Mouse (Mus musculus): Measurements from ENCODE around the gene Nlrc5. TPM values are rescaled to one million over a fixed set of nuclear protein-coding genes. Genes with fewer than 3 reads are reported as not detected.
"Not testable (repeated sequence)": the region's sequence is repeated elsewhere in the genome, so short reads cannot be mapped to it uniquely, and the experiment has no call there.

Nlrc5 gene
- 1 to 10 TPM; 3.5 to 7.4 TPM for total RNA-seq (2021)
- long read RNA-seq, experiment 1, partial matches to known transcripts, result 1 of 1 reads
- long read RNA-seq, experiment 1, other reads (novel, unspliced or antisense), result 0 of 1 reads
- long read RNA-seq, experiment 2, partial matches to known transcripts, result 1 of 1 reads
- long read RNA-seq, experiment 2, other reads (novel, unspliced or antisense), result 0 of 1 reads

DNA sequence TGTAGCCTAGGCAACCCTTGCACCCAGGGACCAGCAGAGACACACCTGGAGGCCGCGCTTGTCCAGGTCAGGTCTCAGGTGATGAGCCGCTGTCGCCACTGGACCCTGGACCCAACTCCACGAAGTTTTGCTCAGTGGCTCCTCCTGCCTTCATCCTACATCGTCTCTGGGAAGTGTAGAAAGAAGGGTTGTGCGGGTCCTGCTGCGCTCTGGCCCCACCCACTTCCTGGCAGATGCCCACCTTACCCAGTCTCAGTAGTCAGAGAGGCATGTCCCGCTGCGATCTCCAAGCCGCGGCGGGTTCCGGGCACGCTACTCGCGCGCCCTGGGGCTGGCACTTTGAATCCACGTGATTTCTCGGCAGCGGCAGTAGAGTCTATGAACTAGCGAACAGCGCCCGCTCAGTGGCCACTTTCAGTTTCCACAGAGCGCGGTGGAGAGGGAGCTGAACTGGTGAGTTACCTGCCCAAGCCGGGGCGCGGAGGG is at the start of gene Nlrc5:
Nlrc5 (plus strand) TSS at position 376 of the 486 bp plus-strand sequence.
- peak; percentile 85 to 90 for DNase-seq

DNA sequence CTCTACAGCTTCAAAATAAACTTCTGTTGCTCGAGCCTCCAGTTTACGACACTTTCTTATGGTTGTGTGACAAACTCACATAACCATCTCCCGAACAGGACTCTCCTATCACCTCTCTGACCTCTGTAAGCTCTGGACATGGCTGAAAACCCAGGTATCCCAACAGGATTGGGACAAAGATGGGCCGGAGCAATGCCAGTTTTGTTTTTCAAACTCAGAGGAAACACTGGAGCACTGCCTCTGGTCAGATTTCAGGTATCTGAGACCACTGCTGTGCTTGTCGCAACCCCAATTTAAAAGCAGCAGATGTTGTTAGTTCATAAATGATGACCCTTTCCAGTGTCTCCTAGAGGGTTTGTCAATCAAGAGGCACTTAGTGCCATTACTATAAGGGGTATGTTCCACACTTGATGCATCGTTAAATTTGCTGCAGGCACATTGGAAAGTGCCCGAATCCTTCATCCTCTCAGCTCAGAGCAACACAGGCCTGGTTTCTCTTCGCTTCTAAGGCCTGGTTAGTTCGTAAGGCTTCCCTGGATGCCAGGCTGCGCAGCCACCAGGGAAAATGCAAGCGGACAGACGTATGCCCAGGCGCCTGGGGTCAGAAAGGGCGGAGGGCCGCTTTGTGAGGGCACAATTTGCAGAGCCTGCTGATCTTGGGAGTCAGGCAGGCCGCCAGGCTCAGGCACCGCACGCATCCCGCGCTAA is 48.5 kb upstream of the Nlrc5 start:
- no peak for DNase-seq

DNA sequence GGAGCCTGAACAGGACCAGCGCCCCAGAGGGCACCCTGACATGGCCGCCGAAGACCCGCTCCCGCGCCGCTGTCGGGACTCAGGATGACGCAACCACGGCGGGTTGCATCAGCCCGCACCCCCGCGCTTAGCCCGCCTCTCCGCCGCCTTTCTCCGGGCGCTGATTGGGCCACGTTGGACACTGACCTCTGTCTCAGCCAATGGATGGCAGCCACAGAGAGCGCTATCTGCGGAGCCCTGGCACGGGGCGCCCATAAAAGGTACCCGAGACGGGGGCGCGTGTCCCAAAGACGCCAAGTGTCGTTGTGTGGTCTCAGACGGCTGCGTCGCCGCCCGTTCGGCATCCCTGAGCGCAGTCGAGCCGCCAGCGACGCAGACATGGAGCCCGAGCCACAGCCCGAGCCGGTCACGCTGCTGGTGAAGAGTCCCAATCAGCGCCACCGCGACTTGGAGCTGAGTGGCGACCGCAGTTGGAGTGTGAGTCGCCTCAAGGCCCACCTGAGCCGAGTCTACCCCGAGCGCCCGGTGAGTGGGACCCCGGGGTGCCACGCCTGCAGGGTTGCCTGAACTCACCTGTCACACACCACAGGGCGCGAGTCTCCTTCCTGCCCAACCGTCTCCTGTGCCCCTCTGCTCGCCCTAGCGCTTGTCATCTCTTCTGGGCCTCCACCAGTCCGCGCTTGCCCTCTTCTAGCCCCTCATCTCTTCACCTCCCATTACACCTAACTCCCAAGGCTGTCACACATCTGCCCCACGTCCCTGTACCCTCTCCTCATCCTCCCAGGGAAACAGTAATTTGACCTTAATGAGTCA is 47.7 kb upstream of the Nlrc5 start, which contains the start of gene Herpud1:
Herpud1 (plus strand) TSS at position 225 of the 813 bp plus-strand sequence.
- DNase-seq, result peak; percentile 98 to 99

DNA sequence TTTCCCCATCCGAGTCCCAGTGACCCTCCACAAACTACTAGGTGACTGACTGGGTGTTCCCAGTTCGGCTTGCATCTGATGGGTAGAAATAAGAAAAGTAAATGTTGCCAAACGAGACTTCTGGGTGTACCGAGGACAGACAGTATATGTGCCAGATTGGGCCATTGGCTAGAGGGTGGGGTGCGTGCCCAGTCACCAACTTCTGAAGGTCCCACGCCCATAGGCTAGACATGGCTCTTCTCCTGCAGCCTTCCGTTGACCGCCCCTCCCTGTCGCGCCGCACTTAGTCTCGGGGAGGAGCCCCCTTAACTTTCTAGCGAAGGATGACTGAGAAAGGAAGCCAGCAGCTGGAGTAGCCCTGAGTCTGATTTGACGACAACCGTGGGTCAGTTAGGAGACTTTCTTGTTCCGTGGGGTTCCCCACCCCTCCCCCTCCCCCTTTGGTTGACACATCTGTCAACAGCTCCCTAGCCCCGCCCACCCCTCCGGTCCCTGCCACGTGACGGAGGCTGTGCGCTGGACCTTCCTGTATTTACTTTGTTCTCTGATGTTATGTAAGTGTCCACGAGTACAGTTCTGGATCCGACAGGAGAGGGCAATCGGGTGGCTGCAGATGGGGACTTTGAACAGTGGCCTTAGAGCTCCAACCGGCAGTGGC is 47.0 kb upstream of the Nlrc5 start:
- peak; percentile 90 to 92 for DNase-seq

DNA sequence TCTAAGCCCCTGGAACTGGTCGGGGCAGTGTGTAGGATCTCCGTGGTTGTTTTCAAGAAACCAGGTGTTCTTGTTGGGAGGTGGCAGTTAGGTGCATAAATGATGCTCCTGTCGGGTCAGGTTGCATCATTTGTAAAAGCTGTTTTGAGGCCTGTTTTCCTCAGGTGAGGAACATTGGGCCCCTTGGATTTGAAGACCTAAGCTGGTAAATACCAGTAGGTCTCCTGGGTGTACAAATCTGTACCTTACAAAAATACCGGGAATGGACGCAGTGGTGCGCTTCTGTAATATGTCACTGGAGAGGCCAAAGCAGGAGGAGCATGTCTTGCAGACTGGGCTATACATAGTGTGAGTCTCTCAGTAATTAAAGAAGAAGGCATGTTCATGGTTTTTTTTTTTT is 46.4 kb upstream of the Nlrc5 start:
- DNase-seq, result no peak

DNA sequence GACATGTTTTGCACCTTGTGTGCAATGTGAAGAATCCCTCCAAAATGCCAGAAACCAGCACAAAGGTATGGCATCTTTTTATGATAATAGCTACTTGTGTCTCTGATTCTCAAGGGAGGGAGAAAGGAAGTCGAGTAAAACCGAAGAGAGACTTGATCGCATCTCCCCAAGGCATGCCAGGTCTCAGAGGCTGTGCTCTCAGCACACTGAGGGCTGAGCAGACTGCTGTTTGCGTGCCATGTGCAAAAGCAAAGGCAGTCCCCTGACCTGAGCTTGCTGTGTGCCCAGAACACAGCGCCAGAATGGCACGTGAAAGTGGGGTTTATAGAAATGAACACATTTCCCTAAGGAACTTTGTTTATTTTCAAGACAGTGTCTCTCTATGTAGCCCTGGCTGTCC is 44.6 kb upstream of the Nlrc5 start:
- no peak for DNase-seq

DNA sequence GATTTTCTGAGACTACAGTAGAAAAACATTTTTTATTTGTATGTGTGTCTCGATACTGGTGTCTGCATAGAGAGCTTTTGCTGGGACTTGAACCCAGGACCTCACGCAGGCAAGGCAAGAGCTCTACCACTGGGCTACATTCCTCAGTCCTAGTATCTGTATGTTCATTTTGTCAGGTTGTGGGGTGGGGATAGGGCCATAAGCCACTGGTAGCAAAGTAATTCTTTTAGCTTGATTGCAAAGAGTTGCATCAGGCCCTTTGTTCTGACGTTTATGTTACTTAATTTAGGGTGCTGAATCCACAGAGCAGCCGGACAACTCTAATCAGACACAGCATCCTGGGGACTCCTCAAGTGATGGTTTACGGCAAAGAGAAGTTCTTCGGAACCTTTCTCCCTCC is 43.7 kb upstream of the Nlrc5 start:
- DNase-seq, result no peak

DNA sequence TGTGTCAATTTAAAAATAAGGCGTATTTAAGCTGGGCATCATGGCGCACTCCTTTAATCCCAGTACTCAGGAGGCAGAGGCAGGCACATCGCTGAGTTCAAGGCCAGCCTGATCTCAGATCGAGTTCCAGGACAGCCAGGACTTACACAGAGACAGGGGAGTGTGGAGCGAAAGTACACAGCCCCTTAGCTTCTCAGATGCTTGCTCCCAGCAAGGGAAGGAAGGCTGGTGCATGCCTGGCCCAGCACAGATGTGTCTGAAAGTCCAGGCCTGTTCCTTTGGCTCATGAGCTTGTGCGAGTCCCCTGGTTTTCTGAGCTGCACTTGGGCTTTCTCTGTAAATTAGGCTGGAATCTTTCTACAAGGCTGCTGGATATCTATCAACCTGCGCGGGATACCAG is 43.2 kb upstream of the Nlrc5 start:
- DNase-seq, result no peak

DNA sequence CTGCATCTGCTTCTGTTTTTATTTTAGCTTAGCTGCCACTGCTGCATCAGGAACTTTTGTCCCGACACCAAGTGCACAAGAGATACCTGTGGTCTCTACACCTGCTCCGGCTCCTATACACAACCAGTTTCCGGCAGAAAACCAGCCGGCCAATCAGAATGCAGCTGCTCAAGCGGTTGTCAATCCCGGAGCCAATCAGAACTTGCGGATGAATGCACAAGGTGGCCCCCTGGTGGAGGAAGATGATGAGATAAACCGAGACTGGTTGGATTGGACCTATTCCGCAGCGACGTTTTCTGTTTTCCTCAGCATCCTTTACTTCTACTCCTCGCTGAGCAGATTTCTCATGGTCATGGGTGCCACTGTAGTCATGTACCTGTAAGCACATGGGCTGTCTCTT is 42.0 kb upstream of the Nlrc5 start:
- peak; percentile 42 to 56 for DNase-seq

DNA sequence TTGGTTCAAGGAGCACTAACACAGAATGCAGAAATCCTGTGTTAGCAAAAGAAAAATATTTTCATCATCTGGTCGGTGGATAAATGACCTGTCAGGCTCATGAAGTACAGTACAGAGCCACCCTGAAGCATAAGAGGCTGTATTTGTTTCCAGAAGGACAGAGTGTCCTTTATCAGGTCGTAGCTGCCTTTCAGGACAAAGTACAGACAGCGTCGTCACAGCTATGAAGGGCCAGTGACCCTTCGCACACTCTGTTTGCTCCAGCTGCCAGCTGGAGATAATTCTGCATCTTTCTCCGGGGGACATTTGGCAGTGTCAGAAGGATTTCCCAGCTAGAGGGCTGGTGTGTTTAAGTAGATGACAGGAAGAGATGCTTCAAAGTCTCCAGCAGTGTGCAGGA is 41.5 kb upstream of the Nlrc5 start:
- no peak for DNase-seq

DNA sequence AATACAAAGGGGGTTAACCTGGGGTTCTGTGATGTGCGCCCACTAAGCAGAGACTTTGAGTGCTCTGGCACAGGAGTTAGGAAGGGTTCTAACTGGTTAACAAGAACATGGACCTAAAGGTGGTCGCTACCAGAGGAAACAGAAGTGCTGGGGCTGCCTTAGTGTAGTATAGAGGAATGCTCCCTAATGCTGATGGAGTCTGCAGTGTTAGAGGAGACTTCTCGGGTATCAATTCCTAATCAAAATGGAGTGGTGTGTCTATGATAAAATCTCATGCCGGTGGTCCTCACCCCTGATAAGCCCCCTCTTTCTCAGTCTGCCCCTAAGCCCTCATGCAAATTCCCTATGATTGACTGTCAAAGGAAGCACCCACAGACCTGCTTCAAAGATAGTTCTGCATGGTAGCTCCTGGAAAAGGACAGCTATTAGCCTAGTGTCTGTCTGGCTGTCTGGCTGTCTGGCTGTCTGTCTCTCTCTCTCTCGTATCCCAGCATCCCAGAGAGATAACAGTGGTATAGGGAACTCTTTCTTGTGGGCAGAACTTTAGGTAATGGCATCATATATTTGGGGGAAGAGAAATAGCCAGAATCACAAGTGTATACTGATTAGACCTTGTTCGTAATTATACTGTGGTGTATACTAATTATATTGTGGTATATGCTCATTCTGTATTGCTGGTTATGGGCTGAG is 38.2 kb upstream of the Nlrc5 start:
- DNase-seq, result no peak

DNA sequence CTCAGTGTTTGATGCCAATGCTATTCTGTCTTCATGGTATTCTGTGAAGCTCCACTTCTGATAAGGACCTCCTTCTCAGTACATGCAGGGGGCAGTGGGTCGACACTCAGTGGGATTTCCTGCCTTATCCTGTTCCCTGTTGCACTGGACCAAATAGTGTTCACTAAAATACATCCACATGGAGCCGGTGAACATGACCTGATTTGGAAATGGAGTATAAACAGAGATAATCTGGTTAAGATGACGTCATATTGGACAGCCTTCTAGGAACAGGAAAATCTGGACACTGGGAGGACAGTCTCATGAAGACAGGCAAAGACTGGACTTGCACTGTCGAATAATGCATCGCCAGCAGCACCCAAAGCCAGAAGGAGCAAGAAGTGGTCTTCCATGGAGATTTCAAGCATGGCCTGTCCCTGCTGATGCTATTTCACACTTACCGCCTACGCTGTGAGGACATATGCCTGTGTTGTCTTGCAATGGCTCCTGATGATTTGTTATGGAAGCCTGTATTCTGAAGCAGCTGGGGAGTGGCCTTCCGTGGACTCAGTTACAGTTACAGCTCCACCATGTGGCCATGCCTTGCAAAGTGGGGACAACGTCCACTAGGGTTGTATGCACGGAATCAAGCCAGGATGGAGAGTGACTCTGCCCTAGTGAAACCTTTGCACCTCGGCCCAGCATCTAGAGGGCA is 37.0 kb upstream of the Nlrc5 start:
- DNase-seq, result peak; percentile 65 to 73

DNA sequence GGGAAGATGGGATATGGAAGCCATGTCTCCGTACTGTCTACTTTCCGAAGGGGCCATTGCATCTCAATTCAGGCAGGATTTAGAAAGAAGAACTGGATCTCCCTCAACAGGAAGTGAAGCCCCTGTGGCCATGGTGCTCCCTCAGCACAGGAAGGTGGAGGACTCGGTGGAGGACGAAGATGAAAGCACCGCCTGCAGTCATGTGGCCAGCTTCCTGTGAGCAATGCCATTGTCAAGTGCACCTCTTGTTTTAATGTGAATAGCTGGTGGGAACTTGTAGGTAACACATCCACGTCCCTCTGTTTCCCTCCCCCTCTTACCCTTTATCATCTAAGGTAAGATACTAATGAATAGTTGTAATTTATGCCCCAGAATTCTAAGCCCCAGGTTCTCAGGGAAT is 35.6 kb upstream of the Nlrc5 start:
- no peak for DNase-seq

DNA sequence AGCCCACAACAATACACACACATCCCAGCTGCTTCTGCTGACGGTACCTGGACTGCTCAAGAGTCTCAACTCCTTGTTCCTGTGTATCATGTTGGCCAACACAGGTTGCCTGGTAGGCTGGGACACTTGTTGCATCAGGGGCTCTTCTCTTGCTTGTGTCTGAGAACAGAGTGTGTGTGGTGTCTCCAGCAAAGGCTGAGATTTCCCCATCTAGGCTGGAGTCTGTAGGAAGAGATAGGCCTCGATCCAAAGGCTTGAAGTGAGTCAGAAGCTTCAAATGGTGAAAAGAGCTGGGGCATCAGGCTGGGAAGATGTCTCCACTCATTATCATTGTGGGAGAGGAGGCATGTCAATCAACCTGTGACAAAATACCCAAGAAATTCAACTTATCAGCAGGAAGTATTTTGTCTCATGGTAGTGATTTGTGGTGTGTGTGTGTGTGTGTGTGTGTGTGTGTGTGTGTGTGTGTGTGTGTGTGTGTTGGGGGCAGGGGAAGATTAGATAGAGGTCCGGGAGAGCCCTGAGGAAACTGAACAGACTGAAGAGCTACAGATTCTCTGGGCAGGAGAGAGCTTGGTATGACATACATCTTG is 34.7 kb upstream of the Nlrc5 start:
- DNase-seq, result no peak

DNA sequence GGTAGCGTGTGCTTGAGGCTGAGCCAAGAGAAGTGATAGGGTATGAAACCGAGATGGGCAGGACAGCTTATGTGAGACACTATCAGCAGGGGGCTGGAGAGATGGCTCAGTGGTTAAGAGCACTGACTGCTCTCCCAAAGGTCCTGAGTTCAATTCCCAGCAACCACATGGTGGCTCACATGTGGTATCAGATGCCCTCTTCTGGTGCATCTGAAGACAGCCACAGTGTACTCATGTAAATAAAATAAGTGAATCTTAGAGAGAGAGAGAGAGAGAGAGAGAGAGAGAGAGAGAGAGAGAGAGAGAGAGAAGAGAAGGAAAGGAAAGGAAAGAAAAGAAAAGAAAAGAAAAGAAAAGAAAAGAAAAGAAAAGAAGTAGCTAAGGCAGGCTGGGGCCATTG is 34.2 kb upstream of the Nlrc5 start:
- DNase-seq, result not testable (repeated sequence)

DNA sequence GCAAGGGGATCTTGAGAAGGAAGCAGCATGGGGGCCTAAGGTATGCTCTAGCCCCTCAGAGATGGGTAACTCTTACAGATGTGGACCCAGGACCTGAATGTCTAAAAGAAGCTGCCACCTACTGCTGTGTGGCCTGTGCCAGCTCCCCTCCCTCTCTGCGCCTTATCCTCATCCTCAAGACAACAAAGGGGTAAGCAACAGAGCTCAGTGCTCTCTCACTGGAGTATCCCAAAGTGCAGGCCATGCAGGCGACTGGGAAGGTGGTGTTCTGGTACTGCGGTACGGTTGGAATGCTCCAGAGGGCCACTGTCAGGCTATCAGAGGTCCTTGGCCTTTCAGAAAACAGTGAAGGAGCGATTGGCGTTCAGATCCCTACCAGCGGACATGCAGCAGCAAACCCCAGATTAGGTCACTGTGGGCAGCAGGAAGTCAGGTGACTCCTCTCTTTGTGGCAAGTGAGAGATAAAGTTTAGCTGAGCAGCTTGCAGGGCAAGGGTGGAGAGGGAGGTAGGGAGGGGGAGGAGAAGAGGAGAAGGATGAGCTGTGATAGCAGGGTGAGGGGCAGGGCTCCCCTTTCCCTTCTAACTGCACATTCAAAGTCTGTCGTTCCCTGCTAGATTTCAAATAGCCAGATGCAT is 25.6 kb upstream of the Nlrc5 start:
- DNase-seq, result no peak

DNA sequence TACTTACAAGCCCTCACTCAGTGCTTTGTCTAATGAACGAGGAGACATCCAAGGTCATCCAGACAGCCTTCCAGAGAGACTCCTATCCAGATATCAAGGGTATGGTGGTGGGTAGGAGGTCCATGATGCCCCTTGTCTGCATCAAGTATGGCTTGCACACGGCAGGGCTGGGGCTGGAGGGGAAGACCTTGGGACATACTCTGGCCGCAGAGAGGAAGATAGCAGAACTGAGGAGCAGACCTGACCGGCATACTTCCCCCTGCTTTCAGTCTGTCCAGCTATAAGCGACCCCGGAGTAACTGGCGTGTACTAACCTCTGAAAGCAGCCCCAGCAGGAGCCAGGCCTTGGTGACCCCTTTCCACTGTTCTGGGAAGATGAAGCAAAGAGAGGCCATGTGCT is 24.6 kb upstream of the Nlrc5 start:
- DNase-seq, result no peak

DNA sequence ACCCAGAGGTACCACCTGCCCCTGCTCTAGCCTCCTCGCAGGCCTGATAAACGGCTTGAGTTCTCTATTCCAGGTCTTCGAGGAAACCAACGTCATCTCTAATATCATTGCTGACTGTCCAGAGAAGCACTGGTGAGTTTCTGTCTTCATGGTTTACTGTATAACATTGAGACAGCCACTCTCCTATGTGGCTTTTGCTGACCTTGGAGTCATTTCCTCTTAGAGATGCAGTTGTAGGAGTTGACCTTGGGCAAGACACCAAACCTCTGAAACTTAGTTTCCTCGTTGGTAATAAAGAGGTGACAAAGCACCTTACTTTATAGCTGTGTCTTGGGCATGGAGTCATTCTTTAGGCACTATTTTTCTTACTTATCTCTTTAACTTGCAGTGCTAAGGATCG is 21.6 kb upstream of the Nlrc5 start:
- DNase-seq, result no peak

DNA sequence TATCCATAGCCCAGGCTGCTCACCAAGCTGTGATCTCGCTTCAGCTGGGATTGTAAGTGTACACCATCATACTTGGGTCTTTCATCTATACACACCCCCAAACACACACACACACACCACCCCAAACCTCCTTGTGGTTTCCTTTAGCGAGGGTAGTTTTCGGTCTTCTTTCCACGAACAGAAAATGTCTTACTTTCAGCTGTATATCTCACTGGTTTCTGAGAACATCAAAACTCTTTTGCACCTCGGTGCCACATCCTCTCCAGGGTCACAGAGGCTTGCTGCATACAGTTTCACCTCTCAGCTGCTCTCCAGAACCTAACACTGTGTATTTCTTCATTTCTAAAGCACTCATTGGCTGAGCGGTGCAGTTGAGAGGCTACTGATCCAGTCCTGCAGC is 20.6 kb upstream of the Nlrc5 start:
- DNase-seq, result no peak

DNA sequence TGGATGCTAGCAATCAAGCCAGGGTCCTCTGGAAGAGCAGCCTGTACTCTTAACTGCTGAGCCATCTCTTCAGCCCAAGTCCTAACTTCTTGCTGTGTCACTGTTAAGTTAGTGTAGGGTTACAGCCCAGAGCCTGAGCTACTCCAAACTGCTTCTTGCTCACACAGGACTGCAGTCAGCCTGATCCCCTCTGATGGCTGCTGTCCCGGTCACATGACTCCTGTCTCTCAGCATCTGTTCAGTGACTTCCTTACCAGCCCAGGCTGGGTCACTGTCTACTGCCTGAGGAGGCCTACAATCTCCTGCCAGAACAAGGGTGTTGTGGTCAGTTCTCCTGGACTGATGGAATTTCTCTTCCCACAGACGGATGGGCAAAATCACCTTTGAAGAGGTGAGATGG is 18.9 kb upstream of the Nlrc5 start:
- DNase-seq, result no peak
